Mouse (Mus musculus): ENCODE data around the gene Spryd4. TPM values are rescaled to one million over a fixed set of nuclear protein-coding genes. Genes with fewer than 3 reads are reported as not detected.

Spryd4 gene
- total and polyA plus RNA-seq, 3 experiments, result 17.2 to 19.6 TPM; not detected in 1

GRCm38 (mm10) chr10:128191472-128191871 lies 20.1 kb downstream of the Spryd4 start:
- Histone ChIP-seq H3K79me2 (ENCODE audit: control insufficient read depth, insufficient read depth, low read length, poor library complexity) (no peaks in the 10 kb centered on the region; the same call in 1 of the 2 replicates), H3K9me3 (replicated peaks; ENCODE audit: insufficient read depth, low read length) (no peaks in the 10 kb centered on the region), H3K27ac (ENCODE audit: control insufficient read depth, low read depth, low read length) (peak overlapping the region; percentile 21; the same call in 1 of the 2 replicates), H3K36me3 (ENCODE audit: control insufficient read depth in 1 of 2, insufficient read depth in 2 of 2, low read length in 2 of 2) (peaks cover 0 to 19% of the 10 kb centered on the region in 2 experiments; a peak in 2 of 4 replicates), H3K4me3 (ENCODE audit: control insufficient read depth in 1 of 2, insufficient read depth in 1 of 2, low read depth in 2 of 2, low read length in 2 of 2) (0 out of 4 replicates have a peak overlapping the region, but pooled peaks of 1 of the 2 experiments have one; percentile 5), H3K4me1 (ENCODE audit: control insufficient read depth in 1 of 2, insufficient read depth in 2 of 2, low read length in 2 of 2) (peaks cover 3 to 29% of the 10 kb centered on the region in 2 experiments), H3K9ac (ENCODE audit: control insufficient read depth, low read depth, low read length, poor library complexity, severe bottlenecking) (no peak overlapping the region), H3K27me3 (ENCODE audit: control insufficient read depth in 1 of 2, insufficient read depth in 2 of 2, low read length in 2 of 2) (no peaks in the 10 kb centered on the region)
- peak; percentile 78 for DNase-seq (ENCODE audit: low read depth, low spot score)
- TF ChIP-seq USF1 (IDR thresholded peaks at IDR 0.05; ENCODE audit: low read depth, low read length), result no peak
- no peak for TF ChIP-seq USF2 (IDR thresholded peaks at IDR 0.05; ENCODE audit: borderline replicate concordance in 1 of 2, insufficient read depth in 1 of 2, low read depth in 1 of 2, low read length in 2 of 2)
- TF ChIP-seq CHD2 (IDR thresholded peaks at IDR 0.05; ENCODE audit: low read length), result no peak
- no peak for TF ChIP-seq MAFK (IDR thresholded peaks at IDR 0.05; ENCODE audit: borderline replicate concordance, low read depth, low read length)
- TF ChIP-seq NRF1 (IDR thresholded peaks at IDR 0.05; ENCODE audit: insufficient read depth, low read depth, low read length, poor library complexity, severe bottlenecking), result no peak
- TF ChIP-seq MYC (IDR thresholded peaks at IDR 0.05; ENCODE audit: low read depth, low read length), result no peak; the same call in 1 of the 2 replicates
- no peak for TF ChIP-seq E2F4 (IDR thresholded peaks at IDR 0.05; ENCODE audit: borderline replicate concordance, low read depth, low read length)
- TF ChIP-seq TBP (IDR thresholded peaks at IDR 0.05; ENCODE audit: low read depth, low read length), result peak; percentile 35; the same call in 1 of the 2 replicates
- no peak for TF ChIP-seq HCFC1 (IDR thresholded peaks at IDR 0.05; ENCODE audit: low read depth, low read length)
- no peak for TF ChIP-seq ELF1 (IDR thresholded peaks at IDR 0.05; ENCODE audit: low read depth, low read length)
- no peak for TF ChIP-seq POLR2AphosphoS2 (IDR thresholded peaks at IDR 0.05; ENCODE audit: low read length)
- peak; percentile 73 for TF ChIP-seq SIN3A (IDR thresholded peaks at IDR 0.05; ENCODE audit: low read length)
- TF ChIP-seq GATA1 (IDR thresholded peaks at IDR 0.05; ENCODE audit: low read depth, low read length), result peak; percentile 92
- no peak for TF ChIP-seq MAX (IDR thresholded peaks at IDR 0.05; ENCODE audit: low read length)
- TF ChIP-seq MYB (IDR thresholded peaks at IDR 0.05; ENCODE audit: low read depth, low read length), result 0 out of 2 replicates have a peak, but pooled peaks have one; percentile 56
- no peak for TF ChIP-seq JUND (IDR thresholded peaks at IDR 0.05; ENCODE audit: low read depth, low read length)
- TF ChIP-seq TAL1 (IDR thresholded peaks at IDR 0.05; ENCODE audit: low read length), result no peak
- no peak for TF ChIP-seq RAD21 (IDR thresholded peaks at IDR 0.05; ENCODE audit: low read depth, low read length)
- peak; percentile 92 for TF ChIP-seq RCOR1 (IDR thresholded peaks at IDR 0.05; ENCODE audit: low read depth, low read length)
- no peak for TF ChIP-seq GABPA (IDR thresholded peaks at IDR 0.05; ENCODE audit: low read depth, low read length)
- no peak for TF ChIP-seq NELFE (IDR thresholded peaks at IDR 0.05; ENCODE audit: low read depth, low read length)
- TF ChIP-seq CHD1 (IDR thresholded peaks at IDR 0.05; ENCODE audit: low read depth, low read length), result no peak
- no peak for TF ChIP-seq ZKSCAN1 (IDR thresholded peaks at IDR 0.05; ENCODE audit: low read depth, low read length)
- no peak for TF ChIP-seq BHLHE40 (IDR thresholded peaks at IDR 0.05; ENCODE audit: borderline replicate concordance, low read depth, low read length)
- TF ChIP-seq CTCF (IDR thresholded peaks at IDR 0.05 in 2 of 3, conservative IDR thresholded peaks at IDR 0.05 in 1 of 3; ENCODE audit: control insufficient read depth in 1 of 3, insufficient read depth in 1 of 3, low read depth in 2 of 3, low read length in 3 of 3, poor library complexity in 1 of 3, severe bottlenecking in 1 of 3), result no peak; a peak in 1 of 6 replicates
- peak; percentile 58 for TF ChIP-seq MXI1 (IDR thresholded peaks at IDR 0.05; ENCODE audit: low read depth, low read length)
- TF ChIP-seq MEF2A (IDR thresholded peaks at IDR 0.05; ENCODE audit: extremely low read depth, insufficient replicate concordance, low read depth, low read length, poor library complexity, severe bottlenecking), result no peak
- peak; percentile 62; the same call in 1 of the 2 replicates for TF ChIP-seq TCF12 (IDR thresholded peaks at IDR 0.05; ENCODE audit: low read depth, low read length)
- TF ChIP-seq SMC3 (IDR thresholded peaks at IDR 0.05; ENCODE audit: low read depth, low read length), result no peak
- peak; percentile 68; the same call in 1 of the 2 replicates for TF ChIP-seq ETS1 (IDR thresholded peaks at IDR 0.05; ENCODE audit: low read depth, low read length)
- peak; percentile 75 to 84 for TF ChIP-seq EP300 (IDR thresholded peaks at IDR 0.05; ENCODE audit: low read depth in 1 of 2, low read length in 2 of 2)
- no peak for TF ChIP-seq ZMIZ1 (IDR thresholded peaks at IDR 0.05; ENCODE audit: low read depth, low read length)
- TF ChIP-seq ZC3H11A (IDR thresholded peaks at IDR 0.05; ENCODE audit: low read depth, low read length), result no peak
- TF ChIP-seq ZNF384 (IDR thresholded peaks at IDR 0.05; ENCODE audit: low read depth, low read length), result no peak
- TF ChIP-seq POLR2A (IDR thresholded peaks at IDR 0.05; ENCODE audit: control insufficient read depth in 1 of 2, insufficient read depth in 1 of 2, low read depth in 1 of 2, low read length in 2 of 2, poor library complexity in 1 of 2), result no peak
- TF ChIP-seq MAZ (IDR thresholded peaks at IDR 0.05; ENCODE audit: low read depth, low read length), result no peak
- TF ChIP-seq KAT2A (conservative IDR thresholded peaks at IDR 0.05; ENCODE audit: low read depth, low read length), result no peak
- no peak for TF ChIP-seq POLR2AphosphoS5 (IDR thresholded peaks at IDR 0.05; ENCODE audit: borderline replicate concordance, low read depth, low read length)
